Mouse (Mus musculus) embryonic fibroblast, embryonic 13.5 days (primary cell): ENCODE measurements around the gene Rptor.

Experiments used
- CTCF ChIP-seq: IDR thresholded peaks from 2 replicates; pipeline ENCODE4 v1.5.1; 2011; ENCODE audit warnings: mild to moderate bottlenecking, control low read depth, low read length, moderate library complexity, borderline replicate concordance; ENCODE audit not compliant: insufficient read depth
- POLR2A ChIP-seq: IDR thresholded peaks from 2 replicates; pipeline ENCODE4 v1.6.1; 2011; ENCODE audit warnings: low read depth, mild to moderate bottlenecking, control low read depth, low read length, moderate library complexity

GRCm38 (mm10) chr11:119710822-119711221, 108.1 kb downstream of the Rptor start:
- TF ChIP-seq CTCF (no peak), POLR2A (no peak)
